ENCODE assay signal across 12 mouse cellular contexts in genomic region chr9:70416412-70416811, GRCm38 (mm10). TPM values are rescaled to one million over a fixed set of nuclear protein-coding genes. Genes with fewer than 3 reads are reported as not detected.
DNase-seq lines count a peak whose midpoint lies in the region; ATAC-seq and TF ChIP-seq lines count a peak whose summit lies in the region.
"Had no signal": no experiment of that assay in that cellular context is flagged by ENCODE, and none has a peak within 500 bp of the region (broad histone marks: within the 10 kb centered on the region; RNA-seq: fewer than 3 reads in every experiment).

No protein-coding gene starts in this region.

- peak; percentile 27; the same call in 1 of the 2 replicates for TF ChIP-seq CTCF in cerebellum, adult 2 months (IDR thresholded peaks at IDR 0.05; ENCODE audit: borderline replicate concordance, insufficient read depth, low read depth, low read length)
- TF ChIP-seq CTCF in testis, adult 2 months (IDR thresholded peaks at IDR 0.05; ENCODE audit: control insufficient read depth, insufficient read depth, insufficient replicate concordance, low read depth, low read length) = peak; percentile 20; the same call in 1 of the 2 replicates
- peak; percentile 72 for TF ChIP-seq CTCF in liver, postnatal 0 days (IDR thresholded peaks at IDR 0.05; ENCODE audit: low read depth)

- no peak overlapping the region for H3K4me2 ChIP-seq in liver, postnatal 0 days (ENCODE audit: low read depth, low read length)

- H3K27ac ChIP-seq in cerebellum, adult 2 months (ENCODE audit: insufficient read depth, low read length) = no peak overlapping the region
- no peak overlapping the region for H3K27ac ChIP-seq in testis, adult 2 months (ENCODE audit: control insufficient read depth, insufficient read depth, low read depth, low read length)
- H3K27ac ChIP-seq in liver, postnatal 0 days (ENCODE audit: low read depth) = no peak overlapping the region
- H3K27ac ChIP-seq: midbrain, embryonic 10.5 days had no signal

- ATAC-seq in liver, postnatal 0 days = no peak
- ATAC-seq: forebrain, embryonic 16.5 days had no signal

- H3K9me3 ChIP-seq in liver, postnatal 0 days (ENCODE audit: low read length) = no peaks in the 10 kb centered on the region
- H3K9me3 ChIP-seq: midbrain, embryonic 10.5 days had no signal

- WGBS in cerebellum, adult 2 months = 76% methylated on average over 3 of the region's 3 CpGs
- 67% methylated on average over 3 of the region's 3 CpGs for WGBS in liver, postnatal 0 days (ENCODE audit: insufficient replicate concordance)

- no peak overlapping the region for H3K4me3 ChIP-seq in cerebellum, adult 2 months (replicated peaks; ENCODE audit: insufficient read depth, low read depth, low read length)
- H3K4me3 ChIP-seq in testis, adult 2 months (ENCODE audit: control insufficient read depth, low read depth, low read length) = no peak overlapping the region
- H3K4me3 ChIP-seq in liver, postnatal 0 days (ENCODE audit: low read depth, low read length) = no peak overlapping the region
- H3K4me3 ChIP-seq: midbrain, embryonic 10.5 days had no signal

- H3K36me3 ChIP-seq in testis, adult 2 months (ENCODE audit: control insufficient read depth, insufficient read depth, low read length) = peaks cover 6% of the 10 kb centered on the region
- peaks cover 58% of the 10 kb centered on the region for H3K36me3 ChIP-seq in liver, postnatal 0 days (replicated peaks; ENCODE audit: insufficient read depth, low read length)

- H3K27me3 ChIP-seq in cerebellum, adult 2 months (ENCODE audit: control insufficient read depth, insufficient read depth, low read length) = no peaks in the 10 kb centered on the region
- no peaks in the 10 kb centered on the region for H3K27me3 ChIP-seq in testis, adult 2 months (ENCODE audit: control insufficient read depth, insufficient read depth, low read length)
- H3K27me3 ChIP-seq in liver, postnatal 0 days (ENCODE audit: insufficient read depth, low read length) = no peaks in the 10 kb centered on the region

- no peak overlapping the region for H3K9ac ChIP-seq in liver, postnatal 0 days (replicated peaks)

- TF ChIP-seq EP300 in liver, postnatal 0 days (IDR thresholded peaks at IDR 0.05; ENCODE audit: low read depth) = no peak

- no peaks in the 10 kb centered on the region for H3K4me1 ChIP-seq in cerebellum, adult 2 months (ENCODE audit: control insufficient read depth, insufficient read depth, low read length)
- H3K4me1 ChIP-seq in testis, adult 2 months (ENCODE audit: control insufficient read depth, insufficient read depth, low read length) = peaks cover 3% of the 10 kb centered on the region; the same call in 1 of the 2 replicates
- peaks cover 4% of the 10 kb centered on the region for H3K4me1 ChIP-seq in liver, postnatal 0 days (ENCODE audit: insufficient read depth)

- DNase-seq in cerebellum, adult 2 months = no peak
- no peak for DNase-seq in cerebellum, adult 8-10 months
- DNase-seq in testis, postnatal 10 days (ENCODE audit: low spot score) = no peak
- no peak for DNase-seq in liver, postnatal 0 days
- no peak for DNase-seq in adrenal gland, adult (ENCODE audit: inconsistent age in 2 of 2, low spot score in 1 of 2)
- no peak for DNase-seq in cerebellum, postnatal 10 days
- no peak for DNase-seq in frontal cortex, postnatal 10 days (ENCODE audit: low spot score in 2 of 2)
- DNase-seq: cerebellum, adult 18-20 months; layer of hippocampus, postnatal 36 days had no signal

- no peak for TF ChIP-seq POLR2A in cerebellum, adult 2 months (IDR thresholded peaks at IDR 0.05; ENCODE audit: borderline replicate concordance, insufficient read depth, low read length)
- TF ChIP-seq POLR2A in testis, adult 2 months (IDR thresholded peaks at IDR 0.05; ENCODE audit: control insufficient read depth, low read depth, low read length) = no peak

RNA-seq across cellular contexts. Expression of gene Ccnb2, which starts 4.9 kb away (rescaled TPM):
- polyA plus RNA-seq in cerebellum, adult 2 months (2012; rRNA removed) = 2.3 and 2.7 TPM in 2 replicates
- polyA plus RNA-seq in testis, adult 2 months (2012; rRNA removed) = 118 and 122 TPM in 2 replicates
- polyA plus RNA-seq in liver, postnatal 0 days (2015; fragmentation: Nextera tagmentation; extraction: Ambion mirVana) = 121 and 122 TPM in 2 replicates

Comparison
In these comparisons a context has a peak if more than half of its experiments do, and no peak if none do; other contexts are left out.
1. CTCF ChIP-seq: peak in every context shown above with its lines; median percentile 72 in liver, postnatal 0 days; 27 in cerebellum, adult 2 months; 20 in testis, adult 2 months.
2. RNA of gene Ccnb2, which starts 4.9 kb away (polyA plus RNA-seq): 121 to 122 TPM in liver, postnatal 0 days and 118 to 122 TPM in testis, adult 2 months; 2.3 to 2.7 TPM in cerebellum, adult 2 months; every median in the first group is over 10 times any median in the second.